Comparison of ENCODE assay signal across 14 mouse cellular contexts in genomic region chr5:107092137-107092536, GRCm38 (mm10).
DNase-seq lines count a peak whose midpoint lies in the region; ATAC-seq and TF ChIP-seq lines count a peak whose summit lies in the region.
"Had no signal": no experiment of that assay in that cellular context is flagged by ENCODE, and none has a peak within 500 bp of the region (broad histone marks: within the 10 kb centered on the region; RNA-seq: fewer than 3 reads in every experiment).

No protein-coding gene starts in this region.

- H3K4me1 ChIP-seq in testis, adult 2 months (ENCODE audit: control insufficient read depth, insufficient read depth, low read length) = peaks cover 8% of the 10 kb centered on the region
- peaks cover 9% of the 10 kb centered on the region for H3K4me1 ChIP-seq in forebrain, embryonic 13.5 days

- 83% methylated on average over 8 of the region's 8 CpGs for WGBS in forebrain, embryonic 13.5 days

- H3K36me3 ChIP-seq in testis, adult 2 months (ENCODE audit: control insufficient read depth, insufficient read depth, low read length) = no peaks in the 10 kb centered on the region
- no peaks in the 10 kb centered on the region for H3K36me3 ChIP-seq in forebrain, embryonic 13.5 days (ENCODE audit: poor library complexity, severe bottlenecking)
- H3K36me3 ChIP-seq: embryonic facial prominence, embryonic 10.5 days; intestine, embryonic 15.5 days; limb, embryonic 13.5 days had no signal

- TF ChIP-seq POLR2A in testis, adult 2 months (IDR thresholded peaks at IDR 0.05; ENCODE audit: control insufficient read depth, low read depth, low read length) = no peak

- intact Hi-C loops in left cerebral cortex, postnatal 14 days (cut with DNase I) = no loop called here

- no peak for TF ChIP-seq CTCF in testis, adult 2 months (IDR thresholded peaks at IDR 0.05; ENCODE audit: control insufficient read depth, insufficient read depth, insufficient replicate concordance, low read depth, low read length)

- H3K4me2 ChIP-seq in forebrain, embryonic 13.5 days = no peak overlapping the region
- H3K4me2 ChIP-seq: intestine, embryonic 15.5 days; limb, embryonic 13.5 days had no signal

- no peak overlapping the region for H3K27ac ChIP-seq in testis, adult 2 months (ENCODE audit: control insufficient read depth, insufficient read depth, low read depth, low read length)
- no peak overlapping the region for H3K27ac ChIP-seq in forebrain, embryonic 13.5 days
- H3K27ac ChIP-seq: embryonic facial prominence, embryonic 10.5 days; intestine, embryonic 15.5 days; kidney, postnatal 0 days; limb, embryonic 13.5 days; macrophage had no signal

- H3K27me3 ChIP-seq in testis, adult 2 months (ENCODE audit: control insufficient read depth, insufficient read depth, low read length) = no peaks in the 10 kb centered on the region
- H3K27me3 ChIP-seq in forebrain, embryonic 13.5 days = peaks cover 37% of the 10 kb centered on the region
- H3K27me3 ChIP-seq: intestine, embryonic 15.5 days had no signal

- H3K4me3 ChIP-seq in testis, adult 2 months (ENCODE audit: control insufficient read depth, low read depth, low read length) = peak overlapping the region; percentile 30
- H3K4me3 ChIP-seq in forebrain, embryonic 13.5 days = no peak overlapping the region
- H3K4me3 ChIP-seq: embryonic facial prominence, embryonic 10.5 days; intestine, embryonic 15.5 days; limb, embryonic 13.5 days had no signal

- H3K9me3 ChIP-seq in forebrain, embryonic 13.5 days (replicated peaks) = no peaks in the 10 kb centered on the region
- H3K9me3 ChIP-seq: embryonic facial prominence, embryonic 10.5 days; intestine, embryonic 15.5 days; limb, embryonic 13.5 days had no signal

- H3K9ac ChIP-seq in forebrain, embryonic 13.5 days = no peak overlapping the region
- H3K9ac ChIP-seq: intestine, embryonic 15.5 days; limb, embryonic 13.5 days had no signal

- no peak for ATAC-seq in forebrain, embryonic 13.5 days
- ATAC-seq: intestine, embryonic 15.5 days had no signal

- DNase-seq in adrenal gland, postnatal 14 days = peak; percentile 27
- DNase-seq in adrenal gland, postnatal 4 days (ENCODE audit: low spot score in 2 of 2) = no peak
- DNase-seq in left cerebral cortex, adult 18-20 months (ENCODE audit: low spot score in 2 of 2) = peak; percentile 19 to 50
- no peak for DNase-seq in left cerebral cortex, postnatal 14 days (ENCODE audit: low spot score in 2 of 2)
- no peak for DNase-seq in testis, postnatal 14 days (ENCODE audit: low spot score)
- DNase-seq in thymus, postnatal 4 days = peak; percentile 47
- DNase-seq: cerebellum, adult 2 months had no signal

Comparison
In these comparisons a context has a peak if more than half of its experiments do, and no peak if none do; other contexts are left out.
1. DNase-seq: peak in adrenal gland, postnatal 14 days (single experiment), left cerebral cortex, adult 18-20 months (2 of 2) and thymus, postnatal 4 days (single experiment); none in adrenal gland, postnatal 4 days (0 of 2), left cerebral cortex, postnatal 14 days (0 of 2) and testis, postnatal 14 days (single experiment).